Mouse (Mus musculus) forelimb bud, embryonic 11.5 days (tissue): ENCODE data around the gene Irf7.

Experiments used
- DNase-seq: peaks from one replicate; pipeline ENCODE4 v3.0.0-alpha.2; 2012; ENCODE audit warnings: low read depth, low spot score

Gene Irf7

GRCm38 (mm10) chr7:141265739-141266561, at the start of gene Irf7:
Gene Irf7 (minus strand): TSS chr7:141266481.
- peak; percentile 10 for DNase-seq

- no peak for DNase-seq
These were observed 49.7 kb upstream of the Irf7 start for GRCm38 (mm10) chr7:141315974-141316373.

GRCm38 (mm10) chr7:141315076-141315475, 48.8 kb upstream of the Irf7 start:
- no peak for DNase-seq

- DNase-seq, result no peak
These were observed 48.1 kb upstream of the Irf7 start for GRCm38 (mm10) chr7:141314416-141314815.

- no peak for DNase-seq
These were observed 38.3 kb upstream of the Irf7 start for GRCm38 (mm10) chr7:141304537-141304936.

GRCm38 (mm10) chr7:141302702-141303268, 36.5 kb upstream of the Irf7 start:
- DNase-seq, result no peak

GRCm38 (mm10) chr7:141301386-141301785, 35.1 kb upstream of the Irf7 start:
- no peak for DNase-seq

- DNase-seq, result no peak
These were observed 32.9 kb upstream of the Irf7 start for GRCm38 (mm10) chr7:141299175-141299574.

GRCm38 (mm10) chr7:141297926-141298650, 31.8 kb upstream of the Irf7 start:
- no peak for DNase-seq

- DNase-seq, result no peak
These were observed 28.2 kb upstream of the Irf7 start for GRCm38 (mm10) chr7:141294479-141294878.

- DNase-seq, result peak; percentile 17
These were observed 27.7 kb upstream of the Irf7 start for GRCm38 (mm10) chr7:141293852-141294471.

- DNase-seq, result no peak
These were observed 26.5 kb upstream of the Irf7 start for GRCm38 (mm10) chr7:141292583-141293388.

- DNase-seq, result peak; percentile 39
These were observed 25.8 kb upstream of the Irf7 start, which contains the start of gene Drd4 for GRCm38 (mm10) chr7:141291921-141292582. Gene Drd4 (plus strand): TSS chr7:141292006.

- DNase-seq, result no peak
These were observed 21.8 kb upstream of the Irf7 start for GRCm38 (mm10) chr7:141288042-141288441.

GRCm38 (mm10) chr7:141282756-141283155, 16.5 kb upstream of the Irf7 start:
- DNase-seq, result no peak

- DNase-seq, result no peak
These were observed 15.2 kb upstream of the Irf7 start for GRCm38 (mm10) chr7:141281442-141281841.

- peak; percentile 64 for DNase-seq
These were observed 12.7 kb upstream of the Irf7 start, which contains the start of gene Sct for GRCm38 (mm10) chr7:141278766-141279590. Gene Sct (minus strand): TSS chr7:141279133.

GRCm38 (mm10) chr7:141277701-141278678, 11.7 kb upstream of the Irf7 start:
- DNase-seq, result no peak
